Mouse (Mus musculus) embryonic facial prominence, embryonic 11.5 days (tissue): ENCODE measurements around the gene 4930469K13Rik. TPM values are rescaled to one million over a fixed set of nuclear protein-coding genes. Genes with fewer than 3 reads are reported as not detected.

Source experiments
- ATAC-seq: fragments of 200-750 bp; cut with Nextera tagmentation; replicated peaks from 2 replicates; pipeline ENCODE4 v1.8.0; 2017; ENCODE audit warnings: low read depth; ENCODE audit not compliant: insufficient number of reproducible peaks, low FRiP score, low TSS enrichment
- DNase-seq: peaks from one replicate; pipeline ENCODE4 v3.0.0-alpha.2; 2015; ENCODE audit warnings: low spot score
- H3K27ac ChIP-seq: fragments of 300-500 bp; sonication (generic); replicated peaks from 2 replicates; pipeline ENCODE4 v1.5.1; 2014; ENCODE audit warnings: mild to moderate bottlenecking, low read depth, low read length, control low read depth
- H3K27me3 ChIP-seq: fragments of 300-500 bp; sonication (generic); 2 replicates; pipeline ENCODE4 v1.6.1; 2014; ENCODE audit warnings: mild to moderate bottlenecking, low read length, moderate library complexity, mixed read lengths; ENCODE audit not compliant: control insufficient read depth, insufficient read depth
- H3K36me3 ChIP-seq: fragments of 300-500 bp; sonication (generic); replicated peaks from 2 replicates; pipeline ENCODE4 v1.6.1; 2014; ENCODE audit warnings: low read depth, mild to moderate bottlenecking, low read length, moderate library complexity, mixed read lengths; ENCODE audit not compliant: control insufficient read depth, insufficient read depth
- H3K4me1 ChIP-seq: fragments of 300-500 bp; sonication (generic); 2 replicates; pipeline ENCODE4 v1.6.1; 2014; ENCODE audit warnings: low read length, mixed read lengths; ENCODE audit not compliant: control insufficient read depth, insufficient read depth
- H3K4me2 ChIP-seq: fragments of 300-500 bp; sonication (generic); 2 replicates; pipeline ENCODE4 v1.6.1; 2014; ENCODE audit warnings: low read depth, mild to moderate bottlenecking, control low read depth, low read length, moderate library complexity
- H3K4me3 ChIP-seq: fragments of 300-500 bp; sonication (generic); 2 replicates; pipeline ENCODE4 v1.5.1; 2014; ENCODE audit warnings: low read depth, low read length, control low read depth
- H3K9ac ChIP-seq: fragments of 300-500 bp; sonication (generic); replicated peaks from 2 replicates; pipeline ENCODE4 v1.6.1; 2014; ENCODE audit warnings: mild to moderate bottlenecking, control low read depth, low read length
- H3K9me3 ChIP-seq: fragments of 300-500 bp; sonication (generic); replicated peaks from 2 replicates; pipeline ENCODE4 v1.6.1; 2016; ENCODE audit warnings: mild to moderate bottlenecking, low read length, inconsistent platforms, mixed read lengths; ENCODE audit not compliant: control insufficient read depth
- WGBS: fragments of 180-500 bp; shearing (Covaris S2); extraction: QIAGEN DNeasy Blood & Tissue Kit; methylation state at CpG from one replicate; pipeline ENCODE4 v1.1.7; 2014; 5-methylcytosine and 5-hydroxymethylcytosine counted together
- polyA plus RNA-seq: library from polyadenylated mRNA; unstranded; fragments of >200 nt; fragmentation: Nextera tagmentation; extraction: Ambion mirVana; gene quantifications from 2 replicates; pipeline ENCODE4 v1.2.1, GENCODE M21; 2014

4930469K13Rik gene
- polyA plus RNA-seq, 1 experiment from 2014 or later: not detected

DNA sequence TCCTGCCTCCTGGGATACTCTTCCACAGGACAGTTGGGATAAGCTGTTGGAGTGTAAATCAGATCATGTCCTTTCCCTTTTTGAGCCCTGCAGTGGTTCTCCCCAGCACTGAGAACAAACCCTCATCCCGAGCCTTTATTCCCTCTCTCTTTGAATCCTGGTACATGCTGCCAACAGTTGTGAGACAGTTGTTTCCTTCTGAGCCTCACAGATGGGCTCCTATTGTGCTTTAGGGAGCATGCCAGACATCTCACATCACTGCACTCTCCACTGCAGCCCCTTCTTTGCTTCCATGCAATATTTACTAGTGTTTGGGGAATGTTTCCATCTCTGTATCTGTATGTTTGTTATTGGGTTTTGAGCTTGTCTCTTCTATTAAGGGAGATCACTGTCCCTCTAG is 6.6 kb upstream of the 4930469K13Rik start:
- no peak overlapping the region for H3K9ac ChIP-seq
- WGBS: 43% methylated on average over 1 of the region's 1 CpGs
- H3K27me3 ChIP-seq: no peaks in the 10 kb centered on the region
- DNase-seq (no peak), ATAC-seq (no peak)
- no peak overlapping the region for H3K4me3 ChIP-seq
- no peaks in the 10 kb centered on the region for H3K9me3 ChIP-seq
- no peaks in the 10 kb centered on the region for H3K4me1 ChIP-seq
- H3K27ac ChIP-seq: no peak overlapping the region
- no peaks in the 10 kb centered on the region for H3K36me3 ChIP-seq
- no peak overlapping the region for H3K4me2 ChIP-seq

GRCm38 (mm10) chr11:34101827-34102226 is 3.5 kb upstream of the 4930469K13Rik start:
- H3K4me2 ChIP-seq: no peak overlapping the region
- no peak overlapping the region for H3K4me3 ChIP-seq
- H3K27me3 ChIP-seq: no peaks in the 10 kb centered on the region
- no peaks in the 10 kb centered on the region for H3K9me3 ChIP-seq
- WGBS: 84% methylated on average over 4 of the region's 4 CpGs
- no peak overlapping the region for H3K9ac ChIP-seq
- no peak for ATAC-seq
- H3K4me1 ChIP-seq: no peaks in the 10 kb centered on the region
- H3K27ac ChIP-seq: no peak overlapping the region
- no peaks in the 10 kb centered on the region for H3K36me3 ChIP-seq
- no peak for DNase-seq

GRCm38 (mm10) chr11:34087064-34087463 is 11.3 kb downstream of the 4930469K13Rik start:
- 67% methylated on average over 3 of the region's 3 CpGs for WGBS
- Histone ChIP-seq H3K27ac (no peak overlapping the region), H3K4me2 (no peak overlapping the region), H3K4me1 (no peaks in the 10 kb centered on the region), H3K27me3 (no peaks in the 10 kb centered on the region), H3K9me3 (no peaks in the 10 kb centered on the region), H3K36me3 (no peaks in the 10 kb centered on the region), H3K4me3 (no peak overlapping the region), H3K9ac (no peak overlapping the region)
- ATAC-seq (no peak), DNase-seq (peak; percentile 20)

DNA sequence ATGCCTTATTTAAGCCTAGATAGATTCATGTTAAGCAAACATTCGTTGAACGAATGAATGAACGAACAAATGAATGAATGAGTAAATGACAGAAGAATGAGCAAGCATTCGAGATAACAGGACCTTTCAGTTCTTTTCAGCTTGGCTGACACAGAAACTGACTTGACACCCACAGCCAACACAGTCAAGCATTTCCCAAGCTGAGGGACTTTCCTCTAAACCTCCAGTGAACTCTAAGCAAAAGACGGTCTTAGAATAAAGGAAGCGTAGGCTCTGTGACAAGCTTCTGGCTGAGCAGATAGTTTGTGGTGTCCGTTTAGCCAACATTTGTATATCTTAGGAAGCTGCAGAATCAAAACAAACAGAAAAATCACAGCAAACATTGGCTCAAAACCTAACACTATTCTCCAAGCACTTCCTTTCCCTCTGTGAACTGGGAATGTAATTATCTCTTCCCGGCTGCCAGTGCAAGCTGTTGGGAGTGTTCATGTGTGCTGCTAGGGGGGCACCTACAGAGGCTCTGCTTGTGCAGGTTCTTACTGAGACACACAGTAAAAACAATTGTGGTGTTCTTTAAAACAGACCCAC is 12.1 kb downstream of the 4930469K13Rik start:
- ATAC-seq (no peak), DNase-seq (no peak)
- H3K9me3 ChIP-seq: no peaks in the 10 kb centered on the region
- no peak overlapping the region for H3K4me3 ChIP-seq
- no peak overlapping the region for H3K4me2 ChIP-seq
- H3K4me1 ChIP-seq: no peaks in the 10 kb centered on the region
- no peaks in the 10 kb centered on the region for H3K36me3 ChIP-seq
- 80% methylated on average over 8 of the region's 8 CpGs for WGBS
- no peak overlapping the region for H3K9ac ChIP-seq
- no peak overlapping the region for H3K27ac ChIP-seq
- H3K27me3 ChIP-seq: no peaks in the 10 kb centered on the region

DNA sequence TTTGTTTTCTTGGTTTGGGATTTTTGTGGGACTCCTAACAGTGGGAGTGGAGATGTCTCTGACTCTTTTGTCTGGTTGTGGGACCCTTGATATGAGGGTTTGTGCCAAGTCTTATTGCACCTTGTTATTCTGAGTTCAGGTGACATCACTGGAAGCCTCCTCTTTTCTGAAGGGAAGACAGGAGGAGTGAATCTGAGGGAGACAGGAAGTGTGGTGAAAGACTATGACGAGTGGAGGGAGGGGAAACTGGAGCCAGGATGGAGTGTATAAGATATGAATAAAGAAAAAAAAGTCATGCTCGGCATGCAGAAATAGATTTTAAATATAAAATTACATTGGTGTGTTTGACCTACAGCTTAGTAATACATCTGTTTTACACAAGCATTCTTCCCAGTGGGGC is 13.7 kb downstream of the 4930469K13Rik start:
- ATAC-seq: no peak

DNA sequence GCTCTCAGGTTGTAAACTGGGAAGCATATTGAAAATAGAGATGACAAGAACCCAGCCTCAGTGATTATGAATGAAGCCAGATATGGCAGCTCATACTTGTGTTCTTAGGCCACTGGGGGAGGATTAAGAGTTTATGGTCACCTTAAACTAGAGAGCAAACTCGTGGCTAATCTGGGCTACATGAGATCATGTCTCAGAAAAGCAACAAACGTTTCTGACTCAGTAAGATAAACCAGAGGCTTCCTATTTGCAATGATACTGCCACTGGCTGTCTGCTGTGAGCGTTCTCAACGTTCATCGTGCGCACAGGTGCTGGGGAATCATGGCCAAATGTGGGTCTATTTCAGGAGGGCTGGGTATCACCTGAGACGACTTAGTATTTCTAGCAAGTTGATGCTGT is 14.6 kb downstream of the 4930469K13Rik start:
- H3K27ac ChIP-seq: no peak overlapping the region
- H3K4me1 ChIP-seq: no peaks in the 10 kb centered on the region
- H3K4me3 ChIP-seq: no peak overlapping the region
- H3K4me2 ChIP-seq: no peak overlapping the region
- ATAC-seq (no peak), DNase-seq (no peak)
- H3K9ac ChIP-seq: no peak overlapping the region
- H3K36me3 ChIP-seq: no peaks in the 10 kb centered on the region
- 79% methylated on average over 7 of the region's 7 CpGs for WGBS
- no peaks in the 10 kb centered on the region for H3K9me3 ChIP-seq
- H3K27me3 ChIP-seq: no peaks in the 10 kb centered on the region

More for the DNA sequence above, 13.7 kb downstream of the 4930469K13Rik start:
- Histone ChIP-seq H3K27ac (no peak overlapping the region), H3K36me3 (no peaks in the 10 kb centered on the region), H3K4me1 (no peaks in the 10 kb centered on the region), H3K9me3 (no peaks in the 10 kb centered on the region), H3K4me3 (no peak overlapping the region), H3K4me2 (no peak overlapping the region), H3K9ac (no peak overlapping the region), H3K27me3 (no peaks in the 10 kb centered on the region)
- 54% methylated on average over 2 of the region's 2 CpGs for WGBS
- DNase-seq: no peak

GRCm38 (mm10) chr11:34079542-34080464 is 18.6 kb downstream of the 4930469K13Rik start:
- ATAC-seq: no peak
- no peaks in the 10 kb centered on the region for H3K9me3 ChIP-seq
- H3K27ac ChIP-seq: no peak overlapping the region
- H3K36me3 ChIP-seq: no peaks in the 10 kb centered on the region
- no peak for DNase-seq
- no peak overlapping the region for H3K9ac ChIP-seq
- H3K27me3 ChIP-seq: no peaks in the 10 kb centered on the region
- no peaks in the 10 kb centered on the region for H3K4me1 ChIP-seq
- H3K4me3 ChIP-seq: no peak overlapping the region
- no peak overlapping the region for H3K4me2 ChIP-seq
- WGBS: 61% methylated on average over 6 of the region's 6 CpGs

GRCm38 (mm10) chr11:34078581-34078980 is 19.8 kb downstream of the 4930469K13Rik start:
- 89% methylated on average over 7 of the region's 7 CpGs for WGBS
- no peak for ATAC-seq
- H3K4me3 ChIP-seq: no peak overlapping the region

More at GRCm38 (mm10) chr11:34078581-34078980, 19.8 kb downstream of the 4930469K13Rik start:
- Histone ChIP-seq H3K27me3 (no peaks in the 10 kb centered on the region), H3K9ac (no peak overlapping the region), H3K9me3 (no peaks in the 10 kb centered on the region), H3K4me2 (no peak overlapping the region), H3K36me3 (no peaks in the 10 kb centered on the region), H3K4me1 (no peaks in the 10 kb centered on the region), H3K27ac (no peak overlapping the region)
- no peak for DNase-seq
